Mouse (Mus musculus) granulocyte monocyte progenitor cell, adult 5-6 weeks (primary cell): ENCODE data around the gene Gm21258. TPM values are rescaled to one million over a fixed set of nuclear protein-coding genes. Genes with fewer than 3 reads are reported as not detected.
"Not testable (repeated sequence)": the region's sequence is repeated elsewhere in the genome, so short reads cannot be mapped to it uniquely, and the experiment has no call there.

Experiments used
- ATAC-seq: replicated peaks from 2 replicates; pipeline ENCODE4 v1.8.0; 2016; ENCODE audit warnings: mild to moderate bottlenecking, moderate TSS enrichment, inconsistent platforms; ENCODE audit not compliant: poor library complexity, severe bottlenecking
- total RNA-seq, 2 experiments: library from RNA; stranded (forward) in 1 of 2; stranded (reverse) in 1 of 2; fragments of 200-712, 200-1000 nt in 1 of 2; fragments of >200 nt in 1 of 2; fragmentation: Nextera tagmentation in 1 of 2; gene quantifications; 2 replicates each; pipeline ENCODE4 v1.2.3; 2014 to 2017

Gene Gm21258
- total RNA-seq (2014; fragmentation: Nextera tagmentation) = not detected in 2 replicates
- not detected in 2 replicates for total RNA-seq (2017)

DNA sequence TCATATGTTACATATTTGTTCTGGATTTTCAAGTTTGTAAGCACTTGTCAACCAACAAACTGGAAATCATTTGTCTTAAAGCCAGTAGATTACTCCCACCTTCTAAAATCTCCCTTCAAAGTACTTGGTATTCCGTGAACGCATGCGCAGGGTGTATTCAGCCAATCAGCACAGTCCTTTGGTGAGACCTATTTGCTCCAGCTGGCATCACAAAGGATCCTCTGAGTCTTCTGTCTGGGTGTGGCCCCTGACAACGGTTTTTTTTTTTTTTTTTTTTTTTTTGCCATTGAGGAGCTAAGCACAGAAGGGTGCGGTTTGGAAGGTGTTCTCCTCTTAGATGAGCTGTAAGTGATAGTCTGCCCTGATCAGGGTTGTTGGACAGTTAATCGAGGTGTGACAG lies at the start of gene Gm21258:
Gm21258 (plus strand) TSS at position 301 of the 400 bp plus-strand sequence.
- not testable (repeated sequence) for ATAC-seq
